Mouse (Mus musculus) hindbrain, embryonic 16.5 days (tissue): ENCODE results near the gene Tsga10ip. TPM values are rescaled to one million over a fixed set of nuclear protein-coding genes. Genes with fewer than 3 reads are reported as not detected.

Experiments used
- ATAC-seq: fragments of 200-750 bp; cut with Nextera tagmentation; 2 replicates; pipeline ENCODE4 v1.8.0; 2017; ENCODE audit warnings: moderate TSS enrichment, moderate library complexity
- H3K27ac ChIP-seq: fragments of 300-500 bp; sonication (generic); 2 replicates; pipeline ENCODE4 v1.5.1; 2014; ENCODE audit warnings: low read depth, mild to moderate bottlenecking, control low read depth, low read length, moderate library complexity
- H3K27me3 ChIP-seq: fragments of 300-500 bp; sonication (generic); replicated peaks from 2 replicates; pipeline ENCODE4 v1.6.1; 2014; ENCODE audit warnings: low read length; ENCODE audit not compliant: control insufficient read depth, insufficient read depth
- H3K36me3 ChIP-seq: fragments of 300-500 bp; sonication (generic); 2 replicates; pipeline ENCODE4 v1.6.1; 2014; ENCODE audit warnings: mild to moderate bottlenecking, low read length, moderate library complexity, mixed read lengths; ENCODE audit not compliant: control insufficient read depth, insufficient read depth
- H3K4me1 ChIP-seq: fragments of 300-500 bp; sonication (generic); 2 replicates; pipeline ENCODE4 v1.6.1; 2014; ENCODE audit warnings: low read depth, low read length; ENCODE audit not compliant: control insufficient read depth, insufficient read depth
- H3K4me2 ChIP-seq: fragments of 300-500 bp; sonication (generic); 2 replicates; pipeline ENCODE4 v1.6.1; 2014; ENCODE audit warnings: mild to moderate bottlenecking, low read length, control low read depth, moderate library complexity
- H3K4me3 ChIP-seq: fragments of 300-500 bp; sonication (generic); 2 replicates; pipeline ENCODE4 v1.5.1; 2014; ENCODE audit warnings: mild to moderate bottlenecking, low read length, control low read depth, moderate library complexity
- H3K9ac ChIP-seq: fragments of 300-500 bp; sonication (generic); 2 replicates; pipeline ENCODE4 v1.6.1; 2014; ENCODE audit warnings: low read depth, mild to moderate bottlenecking, control low read depth, low read length, moderate library complexity
- H3K9me3 ChIP-seq: fragments of 300-500 bp; sonication (generic); 2 replicates; pipeline ENCODE4 v1.6.1; 2014; ENCODE audit warnings: mild to moderate bottlenecking, low read length, moderate library complexity; ENCODE audit not compliant: control insufficient read depth
- WGBS: fragments of 180-500 bp; shearing (Covaris S2); extraction: QIAGEN DNeasy Blood & Tissue Kit; methylation state at CpG from one replicate; pipeline ENCODE4 v1.1.7; 2014; 5-methylcytosine and 5-hydroxymethylcytosine counted together
- polyA plus RNA-seq: library from polyadenylated mRNA; unstranded; fragments of >200 nt; fragmentation: Nextera tagmentation; extraction: Ambion mirVana; gene quantifications from 2 replicates; pipeline ENCODE4 v1.2.1, GENCODE M21; 2015

The Tsga10ip gene
- polyA plus RNA-seq, 1 experiment from 2014 or later: not detected

DNA sequence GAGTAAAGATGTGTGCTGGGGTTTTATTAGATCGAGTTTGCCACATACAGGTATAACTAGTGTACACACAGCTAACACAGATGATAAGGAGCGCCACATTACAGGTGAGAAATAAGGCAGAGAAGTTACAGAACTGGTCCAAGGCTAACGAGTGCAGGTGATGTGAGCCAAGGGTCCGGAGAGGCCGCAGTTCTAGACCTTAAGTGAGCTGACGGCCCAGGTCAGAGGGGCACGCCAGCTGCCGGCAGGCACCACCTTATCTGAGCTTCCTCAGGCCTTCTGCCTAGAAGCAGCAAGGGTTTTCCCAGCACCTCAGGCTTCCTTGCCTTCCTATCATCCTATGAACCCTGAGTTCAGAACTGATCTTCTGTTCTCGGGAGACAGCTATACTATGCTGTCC lies 17.3 kb upstream of the Tsga10ip start:
- Histone ChIP-seq H3K9ac (no peak overlapping the region), H3K27me3 (no peaks in the 10 kb centered on the region), H3K4me3 (no peak overlapping the region), H3K4me1 (peaks cover 18% of the 10 kb centered on the region), H3K4me2 (no peak overlapping the region), H3K27ac (no peak overlapping the region), H3K36me3 (peaks cover 11% of the 10 kb centered on the region), H3K9me3 (no peaks in the 10 kb centered on the region)
- no peak for ATAC-seq
- WGBS: 94% methylated on average over 9 of the region's 9 CpGs

GRCm38 (mm10) chr19:5418750-5419466 lies 16.6 kb upstream of the Tsga10ip start:
- H3K9ac ChIP-seq: no peak overlapping the region
- no peaks in the 10 kb centered on the region for H3K27me3 ChIP-seq
- no peaks in the 10 kb centered on the region for H3K9me3 ChIP-seq
- H3K27ac ChIP-seq: no peak overlapping the region
- WGBS: 97% methylated on average over 7 of the region's 8 CpGs
- H3K4me1 ChIP-seq: peaks cover 18% of the 10 kb centered on the region
- no peak overlapping the region for H3K4me3 ChIP-seq
- H3K36me3 ChIP-seq: peaks cover 11% of the 10 kb centered on the region
- no peak overlapping the region for H3K4me2 ChIP-seq
- ATAC-seq: no peak

DNA sequence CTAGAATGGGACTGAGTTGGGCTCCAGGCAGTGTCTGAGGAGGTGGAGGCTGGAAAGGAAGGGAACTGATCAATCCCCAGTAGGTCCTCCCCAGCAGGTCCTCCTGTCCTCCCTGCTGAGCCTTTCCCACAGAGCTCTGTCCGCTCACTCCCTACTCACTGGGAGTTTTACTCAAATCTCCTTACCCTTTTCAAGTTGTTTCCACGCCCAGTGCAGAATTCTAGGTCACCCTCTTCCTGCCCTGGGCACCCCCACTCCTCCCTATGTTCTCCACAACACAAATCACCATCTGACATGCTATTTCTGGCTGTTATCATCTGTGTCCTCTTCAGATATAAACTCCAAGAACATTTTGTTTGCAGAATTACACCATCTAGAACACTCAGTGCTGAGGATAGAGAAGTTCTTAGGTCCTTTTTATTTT lies 12.2 kb upstream of the Tsga10ip start:
- Histone ChIP-seq H3K4me3 (no peak overlapping the region), H3K36me3 (no peaks in the 10 kb centered on the region; the same call in 1 of the 2 replicates), H3K9me3 (no peaks in the 10 kb centered on the region), H3K4me2 (no peak overlapping the region), H3K9ac (no peak overlapping the region), H3K27me3 (no peaks in the 10 kb centered on the region), H3K27ac (no peak overlapping the region), H3K4me1 (no peaks in the 10 kb centered on the region)
- 65% methylated on average over 2 of the region's 2 CpGs for WGBS
- no peak for ATAC-seq

GRCm38 (mm10) chr19:5413840-5414239 lies 11.5 kb upstream of the Tsga10ip start:
- Histone ChIP-seq H3K27ac (no peak overlapping the region), H3K9ac (no peak overlapping the region), H3K36me3 (no peaks in the 10 kb centered on the region; the same call in 1 of the 2 replicates), H3K4me1 (no peaks in the 10 kb centered on the region), H3K4me3 (no peak overlapping the region), H3K4me2 (no peak overlapping the region), H3K27me3 (no peaks in the 10 kb centered on the region), H3K9me3 (no peaks in the 10 kb centered on the region)
- WGBS: 67% methylated on average over 4 of the region's 4 CpGs
- ATAC-seq: no peak

GRCm38 (mm10) chr19:5411961-5412360 lies 9.6 kb upstream of the Tsga10ip start:
- 59% methylated on average over 5 of the region's 5 CpGs for WGBS
- Histone ChIP-seq H3K4me2 (no peak overlapping the region), H3K36me3 (no peaks in the 10 kb centered on the region), H3K9ac (no peak overlapping the region), H3K27ac (no peak overlapping the region), H3K9me3 (no peaks in the 10 kb centered on the region), H3K4me1 (peaks cover 10% of the 10 kb centered on the region), H3K4me3 (no peak overlapping the region), H3K27me3 (no peaks in the 10 kb centered on the region)
- ATAC-seq: no peak

DNA sequence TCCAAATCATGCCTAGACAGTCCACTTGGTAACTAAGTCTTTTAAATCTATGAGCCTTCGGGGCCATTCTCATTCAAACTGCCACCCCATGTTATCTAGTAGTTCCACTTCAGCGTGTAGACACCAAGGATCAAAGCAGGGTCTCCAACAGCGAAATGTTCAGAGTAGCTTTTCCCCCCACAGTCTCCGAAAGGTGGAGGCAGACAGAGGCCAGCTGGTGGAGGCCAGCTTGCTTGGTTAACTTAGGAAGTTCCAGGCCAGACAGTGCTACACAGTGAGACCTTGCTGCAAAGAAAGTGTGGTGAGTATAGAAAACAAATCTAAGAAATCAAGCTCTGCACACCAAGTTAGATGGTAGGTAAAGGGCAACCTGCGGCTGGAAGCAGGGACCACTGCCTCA lies 8.3 kb upstream of the Tsga10ip start:
- WGBS: 93% methylated on average over 5 of the region's 5 CpGs
- H3K36me3 ChIP-seq: no peaks in the 10 kb centered on the region
- H3K4me3 ChIP-seq: no peak overlapping the region
- H3K27ac ChIP-seq: no peak overlapping the region
- H3K27me3 ChIP-seq: no peaks in the 10 kb centered on the region
- no peak overlapping the region for H3K4me2 ChIP-seq
- H3K9ac ChIP-seq: no peak overlapping the region
- no peaks in the 10 kb centered on the region for H3K9me3 ChIP-seq
- H3K4me1 ChIP-seq: peaks cover 13% of the 10 kb centered on the region
- no peak for ATAC-seq

- ATAC-seq: no peak
- H3K27me3 ChIP-seq: no peaks in the 10 kb centered on the region
- no peaks in the 10 kb centered on the region for H3K36me3 ChIP-seq
- 82% methylated on average over 5 of the region's 5 CpGs for WGBS
- H3K4me3 ChIP-seq: no peak overlapping the region
- no peak overlapping the region for H3K9ac ChIP-seq
- H3K4me2 ChIP-seq: no peak overlapping the region
- no peaks in the 10 kb centered on the region for H3K9me3 ChIP-seq
- H3K4me1 ChIP-seq: peaks cover 13% of the 10 kb centered on the region
- no peak overlapping the region for H3K27ac ChIP-seq
Measured at GRCm38 (mm10) chr19:5409068-5409467, 6.7 kb upstream of the Tsga10ip start.

DNA sequence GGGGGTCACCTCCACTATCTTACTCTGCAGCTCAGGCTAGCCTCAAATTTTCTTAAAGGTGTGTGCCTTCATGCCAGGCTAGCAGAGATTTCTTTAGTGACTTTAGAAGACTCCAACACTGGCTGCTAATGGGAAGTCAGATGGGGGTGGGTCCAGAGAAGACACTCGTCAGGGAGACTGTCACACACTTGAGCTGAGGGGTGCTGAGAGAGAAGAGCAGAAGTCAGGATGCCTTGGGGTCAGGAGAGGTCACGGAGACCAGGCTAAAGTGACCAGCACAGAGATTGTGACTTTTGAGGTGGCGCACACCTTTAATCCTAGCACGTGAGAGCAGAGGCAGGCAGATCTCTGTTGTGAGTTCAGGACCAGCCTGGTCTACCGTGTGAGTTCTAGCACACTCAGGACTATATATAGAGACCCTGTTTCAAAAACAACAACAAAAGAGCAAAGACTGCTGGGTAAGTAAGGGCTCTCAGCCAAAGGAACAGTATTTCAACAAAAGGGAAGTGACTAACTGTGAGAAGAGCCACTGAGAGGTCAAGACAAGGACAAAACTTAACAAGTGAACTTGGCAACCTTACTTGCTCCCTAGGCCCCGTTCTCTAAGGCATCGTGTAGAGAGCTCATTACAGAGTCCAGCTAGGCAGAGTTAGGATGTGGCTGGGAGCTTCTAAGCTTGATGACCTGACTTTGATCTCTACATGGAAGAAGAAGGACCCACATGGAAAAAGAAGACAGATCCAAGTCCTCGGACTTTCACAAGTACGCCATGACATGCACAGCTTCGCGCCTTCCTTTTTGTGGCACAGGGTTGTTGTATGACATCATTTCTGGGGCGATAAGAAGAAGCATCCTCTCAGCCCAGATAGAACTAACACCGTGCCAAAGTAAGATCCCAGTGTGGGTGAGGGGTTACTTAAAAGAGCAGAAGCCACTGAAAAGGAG lies 6.0 kb upstream of the Tsga10ip start:
- Histone ChIP-seq H3K36me3 (no peaks in the 10 kb centered on the region), H3K9me3 (no peaks in the 10 kb centered on the region), H3K4me3 (no peak overlapping the region), H3K9ac (no peak overlapping the region), H3K4me2 (peak overlapping the region; percentile 73; the same call in 1 of the 2 replicates), H3K27me3 (no peaks in the 10 kb centered on the region), H3K27ac (no peak overlapping the region), H3K4me1 (peaks cover 13% of the 10 kb centered on the region)
- ATAC-seq: no peak
- 82% methylated on average over 13 of the region's 13 CpGs for WGBS

GRCm38 (mm10) chr19:5407133-5407532 lies 4.8 kb upstream of the Tsga10ip start:
- peak; percentile 50; the same call in 1 of the 2 replicates for ATAC-seq
- H3K9ac ChIP-seq: peak overlapping the region; percentile 73
- H3K27ac ChIP-seq: peak overlapping the region; percentile 85
- peak overlapping the region; percentile 60 for H3K4me3 ChIP-seq
- no peaks in the 10 kb centered on the region for H3K27me3 ChIP-seq
- H3K4me1 ChIP-seq: peaks cover 13% of the 10 kb centered on the region
- WGBS: 15% methylated on average over 7 of the region's 7 CpGs
- no peaks in the 10 kb centered on the region for H3K9me3 ChIP-seq
- H3K4me2 ChIP-seq: peak overlapping the region; percentile 73
- no peaks in the 10 kb centered on the region for H3K36me3 ChIP-seq
